Mouse (Mus musculus) neural tube, embryonic 15.5 days (tissue): Measurements from ENCODE around the gene Mrtfa. TPM values are rescaled to one million over a fixed set of nuclear protein-coding genes. Genes with fewer than 3 reads are reported as not detected.

Source experiments
- ATAC-seq: fragments of 200-750 bp; cut with Nextera tagmentation; 2 replicates; pipeline ENCODE4 v1.8.0; 2017; ENCODE audit warnings: mild to moderate bottlenecking, moderate TSS enrichment, moderate library complexity; ENCODE audit not compliant: low FRiP score
- H3K27ac ChIP-seq: fragments of 300-500 bp; sonication (generic); replicated peaks from 2 replicates; pipeline ENCODE4 v1.5.1; 2015; ENCODE audit warnings: mild to moderate bottlenecking, inconsistent platforms
- H3K27me3 ChIP-seq: fragments of 300-500 bp; sonication (generic); replicated peaks from 2 replicates; pipeline ENCODE4 v1.6.1; 2015; ENCODE audit warnings: inconsistent platforms
- H3K36me3 ChIP-seq: fragments of 300-500 bp; sonication (generic); 2 replicates; pipeline ENCODE4 v1.6.1; 2015; ENCODE audit warnings: inconsistent platforms
- H3K4me1 ChIP-seq: fragments of 300-500 bp; sonication (generic); 2 replicates; pipeline ENCODE4 v1.6.1; 2015; ENCODE audit warnings: inconsistent platforms
- H3K4me2 ChIP-seq: fragments of 300-500 bp; sonication (generic); 2 replicates; pipeline ENCODE4 v1.6.1; 2015; ENCODE audit warnings: inconsistent platforms, mild to moderate bottlenecking, moderate library complexity
- H3K4me3 ChIP-seq: fragments of 300-500 bp; sonication (generic); replicated peaks from 2 replicates; pipeline ENCODE4 v1.5.1; 2015; ENCODE audit warnings: mild to moderate bottlenecking, inconsistent platforms
- H3K9ac ChIP-seq: fragments of 300-500 bp; sonication (generic); replicated peaks from 2 replicates; pipeline ENCODE4 v1.6.1; 2015; ENCODE audit warnings: mild to moderate bottlenecking, inconsistent platforms
- H3K9me3 ChIP-seq: fragments of 300-500 bp; sonication (generic); replicated peaks from 2 replicates; pipeline ENCODE4 v1.6.1; 2016; ENCODE audit warnings: inconsistent platforms
- WGBS: fragments of 180-500 bp; shearing (Covaris S2); methylation state at CpG from one replicate; pipeline ENCODE4 v1.1.7; 2015; ENCODE audit warnings: mixed read lengths; 5-methylcytosine and 5-hydroxymethylcytosine counted together
- polyA plus RNA-seq: library from polyadenylated mRNA; unstranded; fragments of >200 nt; fragmentation: Nextera tagmentation; extraction: Ambion mirVana; gene quantifications from 2 replicates; pipeline ENCODE4 v1.2.1, GENCODE M21; 2015

Gene Mrtfa
- polyA plus RNA-seq, 1 experiment from 2014 or later, result 27.9 TPM

DNA sequence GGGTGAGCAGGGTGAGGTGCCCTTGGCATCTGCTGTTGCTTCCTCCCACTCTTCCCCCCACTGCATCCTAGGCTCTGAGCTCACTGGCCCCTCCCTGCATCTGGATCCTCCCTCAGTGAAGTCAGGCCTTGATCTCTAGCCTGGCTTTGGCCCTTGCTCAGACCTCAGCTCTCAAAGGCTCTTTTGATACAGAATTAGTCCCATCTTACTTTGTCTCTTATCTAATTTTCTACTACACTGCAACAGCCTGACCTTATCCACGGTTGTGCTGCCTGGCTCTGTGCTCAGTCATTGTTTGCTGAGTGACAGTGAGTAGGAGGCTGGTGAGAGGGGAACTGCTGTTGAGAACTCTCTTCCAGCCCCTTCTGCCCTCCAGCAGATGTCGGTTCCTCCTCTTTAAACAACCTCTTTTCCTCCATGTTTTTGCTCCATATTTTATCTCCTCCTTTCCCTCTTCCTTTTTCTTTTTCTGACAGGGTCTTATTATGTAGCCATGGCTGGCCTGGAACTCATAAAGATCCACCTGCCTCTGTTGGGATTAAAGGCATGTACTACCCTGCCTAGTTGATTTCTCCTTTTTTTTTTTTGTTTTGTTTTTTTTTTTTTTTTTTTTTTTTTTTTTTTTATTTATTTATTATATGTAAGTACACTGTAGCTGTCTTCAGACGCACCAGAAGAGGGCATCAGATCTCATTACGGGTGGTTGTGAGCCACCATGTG lies 190.0 kb downstream of the Mrtfa start:
- Histone ChIP-seq H3K27me3 (no peaks in the 10 kb centered on the region), H3K4me3 (no peak overlapping the region), H3K36me3 (peaks cover 26% of the 10 kb centered on the region), H3K9me3 (no peaks in the 10 kb centered on the region), H3K27ac (no peak overlapping the region), H3K9ac (no peak overlapping the region), H3K4me1 (no peaks in the 10 kb centered on the region), H3K4me2 (no peak overlapping the region)
- ATAC-seq, result no peak
- 62% methylated on average over 4 of the region's 4 CpGs for WGBS

DNA sequence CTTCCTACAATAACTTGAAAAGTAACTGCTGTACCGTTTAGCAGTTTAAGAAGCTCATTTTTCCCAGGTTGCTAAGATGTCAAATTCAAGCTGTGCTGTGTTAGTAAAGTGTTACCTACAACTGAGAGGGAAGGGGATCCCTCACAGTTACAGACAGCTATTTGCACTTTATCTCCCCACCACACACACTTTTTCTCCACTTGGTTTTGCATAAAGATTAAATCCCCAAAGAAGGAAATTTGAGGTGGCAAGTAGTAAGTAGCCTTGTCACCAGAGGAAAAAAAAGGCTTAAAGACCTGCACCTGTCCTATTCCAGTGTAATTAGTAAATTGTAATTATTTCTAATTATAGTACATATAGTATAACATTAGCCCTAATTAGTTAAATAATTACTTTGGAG lies 193.5 kb downstream of the Mrtfa start:
- no peak overlapping the region for H3K27ac ChIP-seq
- no peaks in the 10 kb centered on the region for H3K4me1 ChIP-seq
- H3K9me3 ChIP-seq, result no peaks in the 10 kb centered on the region
- 69% methylated on average over 1 of the region's 1 CpGs for WGBS
- no peak overlapping the region for H3K9ac ChIP-seq
- H3K36me3 ChIP-seq, result no peaks in the 10 kb centered on the region
- H3K4me3 ChIP-seq, result no peak overlapping the region
- no peak for ATAC-seq
- no peaks in the 10 kb centered on the region for H3K27me3 ChIP-seq
- H3K4me2 ChIP-seq, result no peak overlapping the region

DNA sequence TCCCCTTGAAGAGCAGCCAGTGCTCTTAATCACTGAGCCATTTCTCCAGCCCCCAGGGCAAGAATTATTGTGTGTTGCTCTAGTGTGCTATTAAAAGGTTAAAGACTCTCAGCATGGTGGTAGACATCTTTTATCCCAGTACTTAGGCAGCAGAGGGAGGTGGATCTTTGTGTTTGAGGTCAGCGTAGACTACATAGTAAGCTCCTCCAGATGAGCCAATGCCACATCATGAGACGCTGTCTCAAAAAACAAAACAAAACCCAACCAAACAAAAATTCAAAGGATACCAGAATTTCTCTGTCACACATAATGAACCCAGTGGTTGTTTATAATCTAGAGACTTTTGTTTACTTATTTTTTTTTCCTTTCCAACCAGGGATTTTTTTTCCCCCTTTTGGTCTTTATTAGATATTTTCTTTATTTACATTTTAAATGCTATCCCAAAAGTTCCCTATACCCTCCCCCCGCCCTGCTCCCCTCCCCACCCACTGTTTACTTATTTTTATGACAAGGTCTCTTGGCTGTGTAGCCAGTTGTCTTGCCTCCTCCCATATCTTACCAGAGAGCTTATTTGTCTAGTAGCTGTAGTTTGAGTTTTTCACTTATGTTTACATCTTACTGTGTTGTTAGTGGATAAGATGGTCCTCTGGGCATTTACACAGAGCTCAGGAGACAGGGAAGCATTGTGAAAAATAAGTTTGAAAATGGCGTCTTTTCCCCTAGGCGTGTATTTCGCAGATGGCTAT lies 194.3 kb downstream of the Mrtfa start:
- no peaks in the 10 kb centered on the region for H3K9me3 ChIP-seq
- H3K36me3 ChIP-seq, result no peaks in the 10 kb centered on the region
- H3K9ac ChIP-seq, result no peak overlapping the region
- no peaks in the 10 kb centered on the region for H3K27me3 ChIP-seq
- no peak overlapping the region for H3K4me2 ChIP-seq
- no peak for ATAC-seq
- no peak overlapping the region for H3K27ac ChIP-seq
- H3K4me1 ChIP-seq, result no peaks in the 10 kb centered on the region
- 77% methylated on average over 6 of the region's 6 CpGs for WGBS
- no peak overlapping the region for H3K4me3 ChIP-seq

DNA sequence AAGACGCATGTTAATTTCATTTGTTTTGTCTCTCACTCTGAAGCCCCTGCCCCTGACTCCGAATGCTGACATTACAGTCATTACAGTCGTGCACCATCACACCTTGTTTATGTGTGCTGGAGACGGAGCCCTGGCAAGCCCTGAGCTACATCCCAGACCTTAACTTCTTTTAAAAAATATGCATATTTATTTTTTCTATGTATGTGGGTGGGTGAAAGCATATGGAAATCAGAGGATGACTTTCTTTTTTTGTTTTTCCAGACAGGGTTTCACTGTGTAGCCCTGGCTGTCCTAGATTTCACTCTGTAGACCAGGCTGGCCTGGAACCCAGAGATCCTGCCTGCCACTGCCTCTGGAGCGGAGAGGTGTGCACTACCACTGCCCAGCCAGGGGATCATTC lies 195.6 kb downstream of the Mrtfa start:
- no peaks in the 10 kb centered on the region for H3K27me3 ChIP-seq

DNA sequence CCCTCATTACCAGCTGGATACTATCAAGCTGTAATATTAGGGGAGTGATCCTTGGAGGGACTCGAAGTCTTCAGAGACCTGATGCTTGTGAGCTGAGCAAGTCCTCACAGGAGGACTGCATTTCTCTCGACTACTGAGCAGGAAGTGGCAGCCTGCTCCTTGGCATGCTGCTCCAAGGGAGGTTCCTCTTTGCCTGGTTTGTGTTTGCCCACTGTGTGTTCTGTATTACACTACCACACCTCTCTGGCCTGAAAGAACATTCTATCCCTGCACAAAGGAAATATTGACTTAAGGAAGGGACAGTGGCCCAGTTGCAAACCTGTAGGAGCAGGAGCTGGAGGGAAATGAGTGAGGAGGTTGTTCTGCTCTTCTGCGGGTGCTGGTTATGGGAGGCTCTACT lies 200.8 kb downstream of the Mrtfa start:
- H3K36me3 ChIP-seq, result no peaks in the 10 kb centered on the region
- no peak overlapping the region for H3K4me3 ChIP-seq
- H3K9me3 ChIP-seq, result no peaks in the 10 kb centered on the region
- WGBS, result 78% methylated on average over 3 of the region's 3 CpGs
- H3K27ac ChIP-seq, result no peak overlapping the region
- no peak overlapping the region for H3K9ac ChIP-seq
- no peaks in the 10 kb centered on the region for H3K4me1 ChIP-seq
- ATAC-seq, result no peak
- H3K4me2 ChIP-seq, result no peak overlapping the region
- no peaks in the 10 kb centered on the region for H3K27me3 ChIP-seq

More for the DNA sequence above, 195.6 kb downstream of the Mrtfa start:
- Histone ChIP-seq H3K4me3 (no peak overlapping the region), H3K4me1 (no peaks in the 10 kb centered on the region), H3K36me3 (no peaks in the 10 kb centered on the region), H3K27ac (no peak overlapping the region), H3K9ac (no peak overlapping the region), H3K4me2 (no peak overlapping the region), H3K9me3 (no peaks in the 10 kb centered on the region)
- no peak for ATAC-seq
- 88% methylated on average over 5 of the region's 5 CpGs for WGBS

DNA sequence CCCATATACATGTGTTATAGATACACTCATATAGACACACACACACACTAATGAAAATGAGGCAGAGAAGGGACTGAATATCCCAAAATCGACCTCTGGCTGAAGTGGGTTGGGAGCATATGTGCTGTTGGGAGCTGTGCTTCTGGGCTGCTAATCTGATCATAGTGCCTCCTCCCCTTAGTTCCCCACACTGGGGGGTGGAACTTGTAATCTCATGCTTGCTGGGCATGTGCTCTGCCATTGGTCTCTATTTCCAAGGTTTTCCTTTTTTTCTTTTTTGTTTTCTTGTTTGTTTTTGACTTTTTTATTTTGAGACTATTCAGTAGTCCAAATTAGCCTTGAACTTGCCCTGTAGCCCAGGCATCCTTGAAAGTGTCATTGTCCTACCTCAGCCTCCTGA lies 202.2 kb downstream of the Mrtfa start:
- H3K9ac ChIP-seq, result no peak overlapping the region
- WGBS, result 65% methylated on average over 1 of the region's 1 CpGs
- no peak for ATAC-seq
- no peaks in the 10 kb centered on the region for H3K4me1 ChIP-seq
- no peak overlapping the region for H3K4me3 ChIP-seq
- no peaks in the 10 kb centered on the region for H3K36me3 ChIP-seq
- H3K27ac ChIP-seq, result no peak overlapping the region
- no peaks in the 10 kb centered on the region for H3K9me3 ChIP-seq
- H3K4me2 ChIP-seq, result no peak overlapping the region
- H3K27me3 ChIP-seq, result no peaks in the 10 kb centered on the region

DNA sequence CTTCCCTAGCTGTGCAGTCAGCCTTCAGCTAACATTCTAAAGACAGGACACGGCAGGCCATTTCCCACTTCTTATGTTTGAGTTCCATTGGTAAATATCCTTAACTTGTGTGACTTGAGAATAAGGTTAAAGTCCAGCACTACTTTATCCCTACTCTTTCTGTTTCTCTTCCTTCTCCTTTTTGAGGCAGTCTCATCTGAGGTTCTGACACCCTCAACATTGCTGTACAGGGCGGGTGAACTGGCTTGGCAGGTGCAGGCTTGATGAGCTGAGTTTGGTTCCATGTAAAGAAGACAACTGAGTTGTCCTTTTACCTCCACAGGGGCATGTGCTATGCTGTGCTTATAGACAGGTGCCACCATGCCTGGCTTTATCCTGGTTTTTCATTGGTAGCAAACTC lies 207.3 kb downstream of the Mrtfa start:
- no peak overlapping the region for H3K4me3 ChIP-seq
- 88% methylated on average over 2 of the region's 2 CpGs for WGBS
- H3K27me3 ChIP-seq, result no peaks in the 10 kb centered on the region
- no peak overlapping the region for H3K9ac ChIP-seq
- H3K9me3 ChIP-seq, result no peaks in the 10 kb centered on the region
- H3K27ac ChIP-seq, result no peak overlapping the region
- H3K36me3 ChIP-seq, result no peaks in the 10 kb centered on the region
- H3K4me1 ChIP-seq, result peaks cover 19% of the 10 kb centered on the region
- no peak for ATAC-seq
- no peak overlapping the region for H3K4me2 ChIP-seq

DNA sequence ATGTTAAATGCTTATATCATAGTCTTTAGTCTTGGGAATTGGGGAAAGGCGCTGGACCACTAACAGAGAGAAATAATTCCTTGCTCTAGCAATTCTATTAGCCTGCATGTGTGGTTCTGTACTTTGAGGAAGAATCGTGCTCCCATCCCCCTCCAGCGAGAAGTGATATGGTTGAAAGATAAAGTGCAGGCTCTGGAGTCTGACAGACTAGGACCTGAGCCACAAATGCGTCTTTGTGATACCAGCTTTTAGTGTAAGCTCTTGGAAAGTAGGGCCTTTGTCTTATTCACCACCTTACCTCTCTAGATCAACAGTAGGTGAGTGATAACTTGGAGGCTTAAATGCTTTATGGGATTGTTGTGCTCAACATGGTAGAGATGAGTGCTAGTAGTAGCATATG lies 209.4 kb downstream of the Mrtfa start:
- H3K4me3 ChIP-seq, result no peak overlapping the region
- no peak overlapping the region for H3K27ac ChIP-seq
- H3K27me3 ChIP-seq, result no peaks in the 10 kb centered on the region
- H3K36me3 ChIP-seq, result no peaks in the 10 kb centered on the region
- no peak overlapping the region for H3K4me2 ChIP-seq
- no peak overlapping the region for H3K9ac ChIP-seq
- 90% methylated on average over 4 of the region's 4 CpGs for WGBS
- H3K9me3 ChIP-seq, result no peaks in the 10 kb centered on the region
- no peak for ATAC-seq
- H3K4me1 ChIP-seq, result peaks cover 23% of the 10 kb centered on the region

DNA sequence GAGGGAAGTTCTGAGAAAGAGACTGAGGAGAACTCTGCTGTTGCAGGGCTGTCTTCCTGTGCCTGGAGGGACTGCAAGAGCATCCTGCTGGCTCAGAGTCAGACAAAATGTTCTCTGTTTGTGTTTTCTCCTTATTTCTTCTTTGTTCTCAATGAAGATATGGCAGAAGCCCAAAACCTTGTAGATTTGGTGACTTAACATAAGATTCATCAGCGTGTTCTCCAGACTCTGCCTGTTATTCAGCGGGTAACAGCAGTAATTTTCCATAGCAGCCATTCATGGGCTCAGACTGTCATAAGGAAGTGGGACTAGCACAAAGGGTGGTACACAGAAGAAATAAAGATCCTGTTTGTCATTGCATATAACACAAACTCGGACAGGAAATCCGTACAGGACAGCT lies 210.9 kb downstream of the Mrtfa start:
- Histone ChIP-seq H3K4me1 (peaks cover 23% of the 10 kb centered on the region), H3K4me2 (no peak overlapping the region), H3K36me3 (no peaks in the 10 kb centered on the region), H3K27ac (no peak overlapping the region), H3K9ac (no peak overlapping the region), H3K9me3 (no peaks in the 10 kb centered on the region), H3K27me3 (no peaks in the 10 kb centered on the region), H3K4me3 (no peak overlapping the region)
- 83% methylated on average over 4 of the region's 4 CpGs for WGBS
- ATAC-seq, result no peak

DNA sequence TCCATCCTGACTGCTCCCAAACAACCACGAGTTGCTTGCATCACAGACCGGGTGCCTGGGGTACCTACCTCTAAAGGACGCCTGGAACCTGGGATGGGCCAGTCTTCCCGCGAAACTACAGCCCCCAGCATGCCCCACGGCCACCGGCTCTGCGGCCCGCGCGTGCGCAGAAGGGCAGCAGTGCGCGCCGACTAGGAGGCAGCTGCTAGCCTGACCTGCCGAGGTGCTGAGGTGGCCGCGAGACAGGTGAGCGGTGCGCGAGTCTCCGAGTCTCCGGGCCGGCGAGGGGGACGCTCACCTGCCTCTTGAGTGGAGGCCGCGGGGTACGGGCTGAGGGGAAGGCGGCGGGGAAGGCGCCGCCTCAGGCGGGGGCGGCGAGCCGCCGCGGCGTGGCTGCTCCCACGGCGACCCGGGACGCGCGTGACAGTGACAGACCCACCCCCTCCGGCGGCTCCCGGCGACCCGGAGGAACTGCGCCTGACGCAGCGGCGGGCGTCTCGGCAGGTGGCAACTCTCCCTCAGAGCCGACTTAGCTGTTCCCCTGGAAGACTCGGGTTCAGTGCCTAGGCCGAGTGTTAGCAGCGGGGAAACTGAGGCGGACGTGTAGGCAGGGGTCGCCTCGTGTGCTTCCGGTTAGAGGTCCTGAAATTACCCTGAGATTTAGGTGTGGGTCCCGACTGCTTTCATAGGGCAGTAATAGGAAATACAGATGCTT lies 212.8 kb downstream of the Mrtfa start, which contains the start of gene Sgsm3:
TSS of gene Sgsm3 (plus strand) at position 146 of the 715 bp plus-strand sequence.
- H3K36me3 ChIP-seq, result no peaks in the 10 kb centered on the region
- WGBS, result under 1% methylated on average over 67 of the region's 67 CpGs
- peak within 1 kb of the TSS; percentile 82 for H3K27ac ChIP-seq
- no peaks in the 10 kb centered on the region for H3K9me3 ChIP-seq
- no peaks in the 10 kb centered on the region for H3K27me3 ChIP-seq
- H3K9ac ChIP-seq, result peak within 1 kb of the TSS; percentile 87
- H3K4me3 ChIP-seq, result peak within 1 kb of the TSS; percentile 89
- peaks cover 23% of the 10 kb centered on the region for H3K4me1 ChIP-seq
- peak within 1 kb of the TSS; percentile 65 for H3K4me2 ChIP-seq
- peak; percentile 95 for ATAC-seq

DNA sequence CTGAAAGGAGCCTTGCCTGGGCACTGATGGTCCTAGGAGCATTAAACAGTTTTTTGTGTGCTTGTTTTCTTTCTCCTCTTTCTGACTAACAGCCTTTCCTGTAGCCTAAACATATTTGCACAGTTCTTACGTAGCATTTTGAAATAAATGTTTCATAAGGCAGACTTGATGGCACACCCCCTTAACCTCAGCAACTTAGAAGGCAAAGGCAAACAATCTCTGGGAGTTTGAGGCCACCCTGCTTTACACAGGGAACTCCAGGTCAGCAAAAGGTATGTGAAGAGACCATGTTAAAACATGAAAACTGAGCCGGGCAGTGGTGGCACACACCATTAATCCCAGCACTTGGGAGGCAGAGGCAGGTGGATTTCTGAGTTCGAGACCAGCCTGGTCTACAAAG lies 214.9 kb downstream of the Mrtfa start:
- no peak for ATAC-seq
- H3K27ac ChIP-seq, result no peak overlapping the region
- 92% methylated on average over 3 of the region's 3 CpGs for WGBS
- H3K36me3 ChIP-seq, result no peaks in the 10 kb centered on the region; the same call in 1 of the 2 replicates
- H3K4me1 ChIP-seq, result peaks cover 23% of the 10 kb centered on the region
- H3K4me3 ChIP-seq, result no peak overlapping the region
- no peak overlapping the region for H3K9ac ChIP-seq
- no peaks in the 10 kb centered on the region for H3K27me3 ChIP-seq
- no peaks in the 10 kb centered on the region for H3K9me3 ChIP-seq
- no peak overlapping the region for H3K4me2 ChIP-seq

DNA sequence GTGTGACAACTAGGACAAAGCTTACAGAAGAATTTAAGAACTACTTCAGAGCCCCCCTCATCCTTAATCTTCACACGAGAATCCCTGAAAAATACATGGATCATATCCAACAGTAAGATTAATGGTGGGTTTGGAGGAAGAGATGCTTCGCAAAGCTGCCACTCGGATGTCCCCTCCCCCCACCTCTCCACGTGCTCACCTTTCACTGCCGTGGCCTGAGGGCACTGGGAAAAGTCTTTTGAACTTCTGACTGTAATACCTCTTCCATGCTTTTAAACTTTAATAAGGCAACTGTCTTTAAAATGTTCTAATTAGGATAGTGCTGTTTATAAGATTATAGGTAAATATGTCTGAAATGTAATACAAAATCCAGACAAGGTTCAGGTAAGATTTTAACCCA lies 216.2 kb downstream of the Mrtfa start:
- 54% methylated on average over 5 of the region's 5 CpGs for WGBS
- H3K27me3 ChIP-seq, result no peaks in the 10 kb centered on the region
- H3K27ac ChIP-seq, result no peak overlapping the region
- peaks cover 14% of the 10 kb centered on the region for H3K4me1 ChIP-seq
- no peak overlapping the region for H3K9ac ChIP-seq
- no peak for ATAC-seq
- no peak overlapping the region for H3K4me3 ChIP-seq
- peaks cover 13% of the 10 kb centered on the region for H3K36me3 ChIP-seq
- no peaks in the 10 kb centered on the region for H3K9me3 ChIP-seq
- H3K4me2 ChIP-seq, result no peak overlapping the region
